Mouse (Mus musculus) heart, adult 2 months (tissue): ENCODE measurements around the gene Mpp5.

Experiments used
- CTCF ChIP-seq: fragments of 200-600 bp; IDR thresholded peaks from 2 replicates; pipeline ENCODE4 v1.8.1; 2022; ENCODE audit warnings: antibody characterized with exemption, mild to moderate bottlenecking, moderate library complexity
- EP300 ChIP-seq: fragments of 200-500 bp; IDR thresholded peaks from 2 replicates; pipeline ENCODE4 v1.6.1; 2011; ENCODE audit warnings: low read depth, low read length, control low read depth; ENCODE audit not compliant: insufficient read depth
- POLR2A ChIP-seq: fragments of 200-500 bp; IDR thresholded peaks from 2 replicates; pipeline ENCODE4 v1.6.1; 2011; ENCODE audit warnings: mild to moderate bottlenecking, low read depth, low read length, control low read depth; ENCODE audit not compliant: insufficient read depth

GRCm38 (mm10) chr12:78748557-78749377, at the start of gene Mpp5:
- no peak for TF ChIP-seq CTCF
- peak; percentile 43 for TF ChIP-seq POLR2A
- no peak for TF ChIP-seq EP300
